Mouse (Mus musculus) erythroblast, embryonic 14.5 days (primary cell): Measurements from ENCODE around the gene Uroc1.

Experiments used
- GATA1 ChIP-seq: IDR thresholded peaks from 2 replicates; pipeline ENCODE4 v1.6.1; 2012; ENCODE audit warnings: low read length, inconsistent platforms, mixed read lengths
- TAL1 ChIP-seq: IDR thresholded peaks from 3 replicates; pipeline ENCODE4 v1.6.1; 2012; ENCODE audit warnings: low read length, inconsistent platforms, mixed read lengths

- TF ChIP-seq GATA1 (no peak), TAL1 (no peak)
Measured at GRCm38 (mm10) chr6:90395751-90396150, 62.7 kb downstream of the Uroc1 start.
